8 mouse cellular contexts compared by ENCODE assay signal in genomic region chr11:64978720-64979488, GRCm38 (mm10). TPM values are rescaled to one million over a fixed set of nuclear protein-coding genes. Genes with fewer than 3 reads are reported as not detected.
DNase-seq lines count a peak whose midpoint lies in the region; ATAC-seq lines count a peak whose summit lies in the region.

Gene Elac2 (plus strand): TSS chr11:64979038.

- H3K27me3 ChIP-seq in hindbrain, embryonic 12.5 days: peaks cover 3% of the 10 kb centered on the region; the same call in 1 of the 2 replicates

- H3K36me3 ChIP-seq in hindbrain, embryonic 12.5 days: peaks cover 23% of the 10 kb centered on the region

- peak within 1 kb of the TSS; percentile 82 for H3K9ac ChIP-seq in hindbrain, embryonic 12.5 days

- no peak within 1 kb of the TSS for H3K27ac ChIP-seq in hindbrain, embryonic 12.5 days

- H3K4me3 ChIP-seq in hindbrain, embryonic 12.5 days: peak within 1 kb of the TSS; percentile 85

- under 1% methylated on average over 65 of the region's 65 CpGs for WGBS in hindbrain, embryonic 12.5 days

- no peaks in the 10 kb centered on the region for H3K9me3 ChIP-seq in hindbrain, embryonic 12.5 days (replicated peaks)

- peak; percentile 99 for DNase-seq in NIH3T3 (ENCODE audit: low read depth)
- peak; percentile 98 for DNase-seq in cerebellum, postnatal 10 days
- peak; percentile 97 to 98 for DNase-seq in frontal cortex, postnatal 10 days (ENCODE audit: low spot score in 2 of 2)
- peak; percentile 98 to 99 for DNase-seq in layer of hippocampus, postnatal 14 days (ENCODE audit: low spot score in 2 of 2)
- DNase-seq in lung, postnatal 14 days: peak; percentile 95
- peak; percentile 96 for DNase-seq in retina, adult 2 months (ENCODE audit: low read depth, low spot score)
- DNase-seq in thymus, postnatal 36 days: peak; percentile 97 to 98

- peak; percentile 99 for ATAC-seq in hindbrain, embryonic 12.5 days (ENCODE audit: low FRiP score)

- H3K4me1 ChIP-seq in hindbrain, embryonic 12.5 days: peaks cover 13% of the 10 kb centered on the region

- peak within 1 kb of the TSS; percentile 92 for H3K4me2 ChIP-seq in hindbrain, embryonic 12.5 days (replicated peaks)

RNA-seq across cellular contexts. Expression of gene Elac2, which starts in this region (rescaled TPM):
- 34.0 and 34.8 TPM in 2 replicates for polyA plus RNA-seq in hindbrain, embryonic 12.5 days (2016; fragmentation: Nextera tagmentation; extraction: Ambion mirVana)
- 10 to 100 TPM; 25.9 to 27.3 TPM for total RNA-seq in layer of hippocampus, postnatal 14 days (2021)
